Mouse (Mus musculus) midbrain, postnatal 0 days (tissue): ENCODE measurements around the gene Syndig1. TPM values are rescaled to one million over a fixed set of nuclear protein-coding genes. Genes with fewer than 3 reads are reported as not detected.

Experiments
- ATAC-seq: fragments of 200-750 bp; cut with Nextera tagmentation; 2 replicates; pipeline ENCODE4 v1.8.0; 2017; ENCODE audit warnings: moderate number of reproducible peaks, mild to moderate bottlenecking, moderate TSS enrichment, moderate library complexity; ENCODE audit not compliant: low FRiP score
- DNase-seq: peaks from one replicate; pipeline ENCODE4 v3.0.0-alpha.2; 2015; ENCODE audit warnings: low spot score
- H3K27ac ChIP-seq: fragments of 300-500 bp; sonication (generic); 2 replicates; pipeline ENCODE4 v1.5.1; 2014; ENCODE audit warnings: low read depth, mild to moderate bottlenecking, low read length, mixed read lengths
- H3K27me3 ChIP-seq: fragments of 300-500 bp; sonication (generic); 2 replicates; pipeline ENCODE4 v1.6.1; 2014; ENCODE audit warnings: low read length, control low read depth, mixed read lengths; ENCODE audit not compliant: insufficient read depth
- H3K36me3 ChIP-seq: fragments of 300-500 bp; sonication (generic); 2 replicates; pipeline ENCODE4 v1.6.1; 2014; ENCODE audit warnings: low read length, control low read depth, mixed read lengths; ENCODE audit not compliant: insufficient read depth
- H3K4me1 ChIP-seq: fragments of 300-500 bp; sonication (generic); 2 replicates; pipeline ENCODE4 v1.6.1; 2014; ENCODE audit warnings: mild to moderate bottlenecking, control low read depth, antibody characterized with exemption, low read length, mixed read lengths; ENCODE audit not compliant: insufficient read depth
- H3K4me2 ChIP-seq: fragments of 300-500 bp; sonication (generic); 2 replicates; pipeline ENCODE4 v1.6.1; 2014; ENCODE audit warnings: low read depth, mild to moderate bottlenecking, low read length, mixed read lengths; ENCODE audit not compliant: poor library complexity, severe bottlenecking
- H3K4me3 ChIP-seq: fragments of 300-500 bp; sonication (generic); 2 replicates; pipeline ENCODE4 v1.5.1; 2014; ENCODE audit warnings: low read depth, mild to moderate bottlenecking, low read length, moderate library complexity
- H3K9ac ChIP-seq: fragments of 300-500 bp; sonication (generic); replicated peaks from 2 replicates; pipeline ENCODE4 v1.6.1; 2014; ENCODE audit warnings: mild to moderate bottlenecking, low read length, moderate library complexity, mixed read lengths; ENCODE audit not compliant: poor library complexity, severe bottlenecking
- H3K9me3 ChIP-seq: fragments of 300-500 bp; sonication (generic); 2 replicates; pipeline ENCODE4 v1.6.1; 2016; ENCODE audit warnings: low read length, control low read depth
- CTCF ChIP-seq: IDR thresholded peaks from 2 replicates; pipeline ENCODE4 v1.5.1; 2016; ENCODE audit warnings: antibody characterized with exemption, mild to moderate bottlenecking
- WGBS: fragments of 180-500 bp; shearing (Covaris S2); extraction: QIAGEN DNeasy Blood & Tissue Kit; methylation state at CpG from one replicate; pipeline ENCODE4 v1.1.7; 2014; 5-methylcytosine and 5-hydroxymethylcytosine counted together
- polyA plus RNA-seq: library from polyadenylated mRNA; unstranded; fragments of >200 nt; fragmentation: Nextera tagmentation; extraction: Ambion mirVana; gene quantifications from 2 replicates; pipeline ENCODE4 v1.2.1, GENCODE M21; 2015
- total RNA-seq: library from RNA; depleted of rRNA; stranded (reverse); fragments of >200 nt; gene quantifications from 2 replicates; pipeline ENCODE4 v1.2.3, GENCODE M21; 2014; rRNA removed

The Syndig1 gene
- total RNA-seq (30.1 and 35.7 TPM in 2 replicates), polyA plus RNA-seq (28.6 and 32.1 TPM in 2 replicates)

DNA sequence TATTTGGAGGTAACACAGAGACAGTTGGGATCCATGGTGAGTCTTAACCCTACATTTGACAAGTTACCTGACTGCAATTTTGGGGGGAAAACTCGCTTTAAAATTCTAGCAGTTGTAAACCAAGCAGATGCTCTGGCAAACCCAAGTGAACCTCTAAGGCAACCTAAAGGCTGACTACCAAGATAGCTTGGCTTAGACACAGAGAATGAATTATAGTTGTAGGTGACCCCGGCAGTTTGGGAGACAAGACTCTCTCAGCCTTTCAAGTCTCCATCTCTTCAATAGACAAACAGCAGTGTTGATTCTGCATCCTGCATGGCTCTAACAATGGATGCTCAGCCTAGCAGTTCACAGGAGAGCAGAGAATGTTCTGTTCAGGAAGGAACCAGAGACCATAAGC, at the start of gene Syndig1:
TSS of gene Syndig1 (plus strand) at position 301 of the 400 bp plus-strand sequence.
- WGBS: 89% methylated on average over 2 of the region's 2 CpGs
- no peak for ATAC-seq
- Histone ChIP-seq H3K4me3 (peak within 1 kb of the TSS; percentile 75), H3K9ac (0 out of 2 replicates have a peak within 1 kb of the TSS, but pooled peaks have one; percentile 66), H3K27ac (no peak within 1 kb of the TSS), H3K36me3 (no peaks in the 10 kb centered on the region), H3K9me3 (no peaks in the 10 kb centered on the region), H3K27me3 (no peaks in the 10 kb centered on the region), H3K4me1 (no peaks in the 10 kb centered on the region), H3K4me2 (peak within 1 kb of the TSS; percentile 96)
- no peak for DNase-seq
- no peak for TF ChIP-seq CTCF

DNA sequence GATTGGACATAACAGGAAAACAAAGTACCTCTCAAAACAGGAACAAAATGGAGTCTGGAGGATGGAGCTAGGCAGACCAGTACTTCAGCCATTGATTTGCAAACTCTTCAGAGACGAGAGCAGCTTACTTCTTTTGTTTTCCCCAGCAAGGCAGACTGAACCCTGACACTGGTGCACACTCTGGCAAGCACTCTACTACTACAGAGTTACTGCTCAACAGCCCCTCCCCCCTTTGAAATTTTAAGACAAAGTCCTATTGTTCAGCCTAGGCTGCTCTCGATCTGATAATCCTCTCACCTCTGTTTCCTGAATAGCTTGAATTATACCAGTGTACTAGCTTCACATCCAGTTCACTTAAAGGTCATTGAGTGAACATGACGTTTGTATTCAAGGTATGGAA, 30.4 kb upstream of the Syndig1 start:
- Histone ChIP-seq H3K4me1 (no peaks in the 10 kb centered on the region), H3K36me3 (no peaks in the 10 kb centered on the region), H3K4me2 (no peak overlapping the region), H3K27ac (no peak overlapping the region), H3K9ac (no peak overlapping the region), H3K9me3 (no peaks in the 10 kb centered on the region), H3K4me3 (no peak overlapping the region), H3K27me3 (no peaks in the 10 kb centered on the region)
- no peak for TF ChIP-seq CTCF
- 13% methylated on average over 3 of the region's 3 CpGs for WGBS
- no peak for DNase-seq
- ATAC-seq: no peak

DNA sequence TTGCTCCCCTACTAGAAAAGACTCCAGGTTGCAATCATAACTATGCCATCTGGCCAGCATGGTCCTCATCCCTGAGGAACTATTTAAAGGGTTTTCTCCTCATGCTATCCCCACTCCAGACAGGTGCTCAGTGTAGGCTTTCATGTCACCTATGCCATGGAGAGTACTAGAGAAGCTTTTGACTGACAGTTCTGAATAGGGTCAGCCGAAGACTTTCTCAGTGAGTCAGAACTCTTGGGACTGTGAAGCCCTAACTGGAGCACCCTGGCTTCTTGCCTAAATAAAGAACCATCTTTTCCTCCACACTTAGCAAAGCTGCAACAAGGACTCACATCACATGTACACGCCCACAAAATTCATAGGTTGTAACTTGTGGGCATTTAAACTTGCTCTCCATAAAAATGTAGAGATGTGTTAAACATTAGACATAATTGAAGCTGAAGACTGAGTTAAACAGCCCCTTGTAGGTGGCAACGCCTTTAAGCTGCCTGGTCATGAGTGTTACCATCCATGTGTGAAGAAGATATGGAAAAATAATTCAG, 24.3 kb upstream of the Syndig1 start:
- Histone ChIP-seq H3K27me3 (no peaks in the 10 kb centered on the region), H3K4me1 (no peaks in the 10 kb centered on the region), H3K4me3 (no peak overlapping the region), H3K9ac (no peak overlapping the region), H3K36me3 (no peaks in the 10 kb centered on the region), H3K27ac (no peak overlapping the region), H3K9me3 (no peaks in the 10 kb centered on the region), H3K4me2 (no peak overlapping the region)
- ATAC-seq (no peak), DNase-seq (no peak)
- 82% methylated on average over 3 of the region's 3 CpGs for WGBS
- TF ChIP-seq CTCF: no peak

DNA sequence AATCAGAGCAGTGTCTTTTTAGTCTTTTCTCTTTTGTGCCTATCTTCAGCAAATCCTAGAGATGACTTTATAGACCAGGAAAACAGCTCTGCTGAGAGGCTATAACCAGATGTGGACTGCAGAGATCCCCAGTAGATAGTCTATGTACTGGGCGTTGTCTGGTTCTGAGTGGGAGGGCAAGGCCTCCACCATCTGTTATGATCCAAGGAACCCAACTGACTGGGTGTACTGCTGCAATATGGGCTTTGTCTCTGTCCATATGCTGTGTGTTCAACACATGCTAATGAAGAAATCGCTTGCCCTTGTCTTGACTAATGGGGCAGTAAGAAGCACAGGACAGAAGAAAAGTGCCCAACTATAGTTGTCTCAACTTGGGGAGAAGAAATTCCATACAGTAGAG, 23.8 kb upstream of the Syndig1 start:
- DNase-seq (no peak), ATAC-seq (no peak)
- 91% methylated on average over 2 of the region's 2 CpGs for WGBS
- Histone ChIP-seq H3K27ac (no peak overlapping the region), H3K9me3 (no peaks in the 10 kb centered on the region), H3K36me3 (no peaks in the 10 kb centered on the region), H3K4me3 (no peak overlapping the region), H3K4me1 (no peaks in the 10 kb centered on the region), H3K27me3 (no peaks in the 10 kb centered on the region), H3K4me2 (no peak overlapping the region), H3K9ac (no peak overlapping the region)
- no peak for TF ChIP-seq CTCF

- no peaks in the 10 kb centered on the region for H3K9me3 ChIP-seq
- no peaks in the 10 kb centered on the region for H3K27me3 ChIP-seq
- WGBS: 78% methylated on average over 2 of the region's 2 CpGs
Measured at GRCm38 (mm10) chr2:149812899-149813298, 16.1 kb upstream of the Syndig1 start.

DNA sequence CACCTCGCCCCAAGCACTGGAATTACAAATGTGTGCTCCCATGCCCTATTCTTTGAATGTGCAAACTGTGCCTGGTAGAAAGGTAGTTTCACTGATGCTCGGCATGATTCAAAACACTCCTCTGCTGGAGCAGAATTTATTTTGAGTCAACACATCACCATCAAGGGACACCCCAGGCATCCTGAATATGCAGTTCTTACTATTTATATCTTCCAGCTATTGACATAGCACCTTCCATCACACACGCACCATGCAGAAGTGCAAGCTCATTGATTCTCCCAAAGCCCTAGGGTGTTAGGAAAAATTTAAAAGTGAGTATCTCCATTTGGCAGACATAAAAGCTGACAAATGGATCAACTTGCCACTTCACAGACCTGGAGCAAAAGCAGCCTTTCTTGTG, 10.6 kb upstream of the Syndig1 start:
- ATAC-seq (no peak), DNase-seq (no peak)
- Histone ChIP-seq H3K36me3 (no peaks in the 10 kb centered on the region), H3K4me2 (no peak overlapping the region), H3K27me3 (no peaks in the 10 kb centered on the region), H3K4me1 (no peaks in the 10 kb centered on the region), H3K27ac (no peak overlapping the region), H3K9me3 (no peaks in the 10 kb centered on the region), H3K4me3 (no peak overlapping the region), H3K9ac (no peak overlapping the region)
- WGBS: 72% methylated on average over 3 of the region's 3 CpGs
- no peak for TF ChIP-seq CTCF

More at GRCm38 (mm10) chr2:149812899-149813298, 16.1 kb upstream of the Syndig1 start:
- Histone ChIP-seq H3K4me2 (no peak overlapping the region), H3K4me3 (no peak overlapping the region), H3K4me1 (no peaks in the 10 kb centered on the region), H3K9ac (no peak overlapping the region), H3K27ac (no peak overlapping the region), H3K36me3 (no peaks in the 10 kb centered on the region)
- no peak for TF ChIP-seq CTCF
- no peak for DNase-seq
- no peak for ATAC-seq
